Comparison of ENCODE assay signal across 1 mouse cellular context in the genomic region with DNA sequence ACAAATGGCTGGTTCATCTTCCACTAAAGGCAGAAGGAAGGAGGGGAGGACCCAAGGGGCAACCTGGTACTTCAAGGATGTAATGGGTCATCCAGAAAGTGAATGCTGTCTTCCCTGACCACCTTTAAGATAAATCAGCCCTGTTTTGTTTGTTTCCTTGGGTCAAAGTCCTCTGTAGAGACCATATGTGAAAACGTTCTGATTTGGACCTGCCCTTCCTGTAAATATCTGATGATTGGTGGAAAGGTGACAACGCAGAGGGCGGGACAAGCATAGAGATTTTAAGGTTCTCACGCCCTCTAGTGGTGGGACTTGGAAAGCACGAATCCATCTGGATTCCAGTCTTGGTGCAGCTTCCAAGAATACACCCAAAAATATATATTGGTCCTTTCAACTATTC.
TF ChIP-seq lines count a peak whose summit lies in the region.

No protein-coding gene starts in this region.

TF ChIP-seq in myocyte, 11 proteins besides CTCF, POLR2A, EP300 and RAD21:
- no peak for TF ChIP-seq E2F4 (IDR thresholded peaks at IDR 0.05; ENCODE audit: insufficient read depth)
- TF ChIP-seq SRF (IDR thresholded peaks at IDR 0.05; ENCODE audit: control insufficient read depth, insufficient read length, low read depth): no peak
- no peak for TF ChIP-seq MYOD1 (IDR thresholded peaks at IDR 0.05; ENCODE audit: control insufficient read depth in 1 of 3, insufficient read length in 2 of 3, low read depth in 2 of 3)
- no peak for TF ChIP-seq TCF3 (IDR thresholded peaks at IDR 0.05; ENCODE audit: insufficient read length, low read depth)
- no peak for TF ChIP-seq REST (IDR thresholded peaks at IDR 0.05; ENCODE audit: insufficient read depth, insufficient read length)
- no peak for TF ChIP-seq MYOG (IDR thresholded peaks at IDR 0.05; ENCODE audit: control insufficient read depth in 1 of 3, insufficient read depth in 1 of 3, insufficient read length in 2 of 3, low read depth in 2 of 3)
- no peak for TF ChIP-seq POLR2AphosphoS2 (IDR thresholded peaks at IDR 0.05; ENCODE audit: insufficient read length, low read depth)
- no peak for TF ChIP-seq CEBPB (IDR thresholded peaks at IDR 0.05; ENCODE audit: insufficient read depth, poor library complexity, severe bottlenecking)
- TF ChIP-seq MAX (IDR thresholded peaks at IDR 0.05; ENCODE audit: low read depth): no peak
- no peak for TF ChIP-seq USF1 (IDR thresholded peaks at IDR 0.05; ENCODE audit: low read depth)
- no peak for TF ChIP-seq TCF12 (IDR thresholded peaks at IDR 0.05; ENCODE audit: insufficient read depth, poor library complexity, severe bottlenecking)
